Mouse (Mus musculus): ENCODE results near the gene Gm45799.

DNA sequence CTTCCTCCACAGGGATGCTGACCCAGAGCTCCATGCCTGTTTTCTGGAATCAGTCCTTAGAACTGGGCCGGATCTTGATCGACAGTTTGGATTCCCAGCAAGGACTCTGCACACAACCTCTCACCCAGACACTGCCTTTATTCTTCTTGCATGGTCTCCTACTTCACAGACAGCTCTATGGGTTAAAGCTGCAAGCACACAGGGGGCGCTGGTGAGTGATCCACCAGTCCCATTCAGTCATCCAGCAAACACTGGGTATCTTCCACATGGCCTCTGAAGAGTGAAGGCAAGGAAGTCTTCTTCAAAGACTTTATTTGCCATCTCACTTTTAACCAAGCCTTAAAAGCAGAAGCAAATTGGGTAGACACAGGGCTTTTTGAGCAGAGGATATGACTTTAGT is 75.0 kb downstream of the Gm45799 start:
- TF ChIP-seq CTCF (IDR thresholded peaks at IDR 0.05; ENCODE audit: borderline replicate concordance, control insufficient read depth, extremely low read depth, insufficient read depth, low read length, poor library complexity) (no peak), POLR2A (IDR thresholded peaks at IDR 0.05; ENCODE audit: control insufficient read depth, extremely low read depth, insufficient read depth, low read length, poor library complexity) (no peak)

Measured in thymus, adult 2 months (tissue).